Mouse (Mus musculus) right cerebral cortex, adult 18-20 months (tissue): Measurements from ENCODE around the gene Kcnip1.
A peak's percentile ranks its signal among the peaks of the same experiment; 100 is the strongest.

Experiments
- DNase-seq: peaks from one replicate; pipeline ENCODE4 v3.0.0; 2022; ENCODE audit warnings: mixed read lengths

The Kcnip1 gene

GRCm38 (mm10) chr11:33655221-33655620 lies 337.7 kb downstream of the Kcnip1 start:
- DNase-seq, result no peak

GRCm38 (mm10) chr11:33654485-33654884 lies 338.5 kb downstream of the Kcnip1 start:
- no peak for DNase-seq

DNA sequence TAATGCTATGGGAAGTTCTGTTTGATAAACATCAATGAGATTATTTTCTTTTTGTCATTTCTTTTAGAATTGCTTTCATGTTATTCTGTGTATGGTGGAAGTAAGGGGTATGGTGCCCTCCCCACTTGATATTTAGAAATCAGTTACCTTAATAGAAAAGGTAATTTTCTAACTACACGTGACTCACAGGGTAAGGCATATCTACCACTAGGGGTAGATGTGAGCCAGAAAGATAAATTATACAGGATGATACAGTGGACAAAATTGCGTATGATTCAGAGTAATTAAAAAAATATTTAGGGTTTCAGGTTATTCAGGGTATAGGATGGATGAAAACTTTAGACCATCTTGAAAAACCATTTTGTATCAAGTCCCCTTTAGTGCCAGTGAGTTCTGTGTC lies 343.6 kb downstream of the Kcnip1 start:
- no peak for DNase-seq

DNA sequence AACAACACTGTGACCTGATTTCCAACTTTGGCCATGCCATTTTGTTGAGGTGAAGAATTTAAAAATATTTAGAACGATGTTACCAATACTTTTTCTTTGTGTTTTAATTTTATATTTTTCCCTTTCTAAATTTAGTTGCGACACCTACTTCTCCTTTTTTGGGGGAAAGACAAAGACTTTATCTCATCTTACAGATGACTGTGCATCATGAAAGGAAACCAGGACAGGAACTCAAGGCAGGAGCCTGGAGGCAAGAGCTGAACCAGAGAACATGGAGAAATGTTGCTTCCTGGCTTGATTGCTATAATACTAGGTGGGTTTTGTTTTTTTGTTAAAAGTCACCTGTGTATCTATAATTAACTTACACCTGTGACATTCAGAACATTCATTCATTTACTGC lies 355.8 kb downstream of the Kcnip1 start:
- DNase-seq, result no peak

DNA sequence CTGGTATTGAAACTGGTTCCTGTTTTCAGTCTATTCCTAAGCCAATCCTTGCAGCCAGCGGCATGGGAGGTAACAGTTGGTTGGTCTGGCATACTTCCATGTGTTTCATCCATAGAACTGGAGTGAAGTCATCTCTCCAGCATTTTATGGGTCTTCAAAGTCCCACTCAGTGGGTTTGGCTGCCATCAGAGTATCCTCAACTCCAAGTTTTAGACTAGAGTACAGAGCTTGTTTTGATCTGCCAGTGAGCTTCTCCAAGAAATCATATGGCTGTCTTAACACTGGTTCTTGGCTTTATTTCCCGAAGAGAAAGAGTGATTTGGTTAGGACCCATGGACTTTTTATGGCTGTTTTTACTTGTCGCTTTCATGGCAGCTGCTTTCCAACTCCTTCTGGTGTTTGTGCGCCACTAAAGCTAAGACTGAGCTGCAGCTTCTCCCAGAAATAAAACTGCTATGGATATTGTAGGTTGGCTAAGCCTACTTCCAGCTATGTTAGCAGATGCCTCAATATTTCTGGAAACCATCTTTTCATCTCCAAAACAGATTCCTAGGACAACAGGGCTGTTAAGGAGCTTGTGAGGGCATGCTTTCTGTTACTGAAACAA lies 365.7 kb downstream of the Kcnip1 start:
- peak; percentile 44 for DNase-seq

DNA sequence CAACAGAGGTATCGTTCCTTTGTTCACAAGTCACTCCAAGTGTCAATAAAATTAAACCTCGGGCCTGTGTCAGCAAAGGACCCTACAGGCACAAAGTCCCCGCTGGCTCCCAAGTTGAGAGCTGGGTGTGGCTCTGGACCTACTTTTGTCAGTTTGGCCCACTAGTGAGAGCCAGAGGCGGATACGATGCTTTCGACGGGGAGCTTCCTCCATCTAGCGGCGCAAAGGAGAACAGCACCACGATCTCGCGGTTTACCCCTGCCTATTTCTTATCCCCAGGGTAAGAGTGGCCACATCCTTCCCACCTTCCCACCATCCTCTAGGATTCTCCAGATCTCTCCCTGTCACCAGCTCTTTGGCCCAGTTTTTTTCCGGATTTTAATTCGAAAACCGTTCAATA lies 378.7 kb downstream of the Kcnip1 start:
- DNase-seq, result peak; percentile 59

- no peak for DNase-seq
These were observed 385.2 kb downstream of the Kcnip1 start for GRCm38 (mm10) chr11:33607784-33608183.

DNA sequence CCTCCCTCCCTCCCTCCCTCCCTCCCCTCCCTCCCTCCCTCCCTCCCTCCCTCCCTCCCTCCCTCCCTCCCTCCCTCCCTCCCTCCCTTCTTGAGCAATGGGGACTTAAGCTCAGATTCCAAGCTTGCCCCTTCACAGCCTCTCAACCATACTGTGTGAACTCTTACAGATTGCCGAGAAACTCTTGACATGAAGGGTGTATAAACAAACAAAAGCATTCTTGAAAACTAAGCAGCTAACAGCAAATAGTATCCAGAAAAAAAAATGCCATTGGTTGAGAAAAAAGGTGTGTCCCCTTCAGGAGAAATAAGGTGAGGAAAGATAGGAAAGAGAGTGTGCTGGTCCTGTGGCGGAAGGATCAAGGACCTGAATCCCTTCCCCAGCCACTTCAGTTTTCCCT lies 389.8 kb downstream of the Kcnip1 start:
- DNase-seq, result no peak

DNA sequence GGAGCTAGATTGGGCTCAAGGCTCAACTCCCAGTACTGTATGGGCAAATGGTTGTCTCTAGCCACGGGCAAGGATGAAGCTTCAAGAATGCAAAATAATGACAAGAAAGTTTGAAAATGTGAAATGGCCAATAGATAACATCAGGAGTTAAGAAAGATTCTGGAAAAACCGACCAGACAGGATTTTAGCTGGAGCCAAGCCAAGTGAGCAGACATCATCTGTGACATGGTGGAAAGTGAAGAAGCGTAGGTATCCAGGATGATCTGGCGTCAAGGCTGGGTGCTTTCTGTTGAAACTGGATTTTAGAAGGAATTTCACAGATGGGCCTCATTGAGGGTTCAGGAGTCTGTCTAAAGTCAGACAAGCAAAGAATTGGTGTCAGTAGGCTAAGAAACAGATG lies 394.0 kb downstream of the Kcnip1 start, which contains the start of gene D130052B06Rik:
Gene D130052B06Rik, plus strand, starts transcription at position 317 of the 400 bp plus-strand sequence.
- DNase-seq, result no peak

GRCm38 (mm10) chr11:33596655-33597054 lies 396.3 kb downstream of the Kcnip1 start:
- no peak for DNase-seq

GRCm38 (mm10) chr11:33592826-33593225 lies 400.1 kb downstream of the Kcnip1 start:
- DNase-seq, result no peak

GRCm38 (mm10) chr11:33590771-33591170 lies 402.2 kb downstream of the Kcnip1 start:
- no peak for DNase-seq

DNA sequence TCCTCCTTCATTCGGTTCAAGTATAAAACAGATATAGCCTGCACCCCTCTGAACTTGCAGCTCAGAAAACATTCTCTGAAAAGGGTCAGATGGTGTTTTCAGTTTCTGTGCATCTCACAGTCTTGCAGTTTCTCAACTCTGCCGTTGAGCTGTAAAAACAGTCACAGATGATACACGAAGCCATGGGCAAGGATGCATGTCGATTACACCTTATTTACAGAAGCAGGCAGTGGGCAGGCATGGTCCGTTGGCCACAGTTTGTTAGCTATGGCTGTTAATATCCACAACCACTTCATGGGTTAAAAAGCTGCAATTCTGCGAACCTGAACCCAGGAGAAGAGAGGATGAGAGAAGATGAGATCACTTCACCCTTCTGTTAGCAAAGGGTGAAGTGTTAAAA lies 406.3 kb downstream of the Kcnip1 start:
- DNase-seq, result no peak

- no peak for DNase-seq
These were observed 413.3 kb downstream of the Kcnip1 start for GRCm38 (mm10) chr11:33579621-33580020.
